Mouse (Mus musculus): ENCODE measurements around the gene Ptprr. TPM values are rescaled to one million over a fixed set of nuclear protein-coding genes. Genes with fewer than 3 reads are reported as not detected.

Gene Ptprr
- polyA plus RNA-seq, 1 experiment from 2014 or later, result 2.2 TPM

DNA sequence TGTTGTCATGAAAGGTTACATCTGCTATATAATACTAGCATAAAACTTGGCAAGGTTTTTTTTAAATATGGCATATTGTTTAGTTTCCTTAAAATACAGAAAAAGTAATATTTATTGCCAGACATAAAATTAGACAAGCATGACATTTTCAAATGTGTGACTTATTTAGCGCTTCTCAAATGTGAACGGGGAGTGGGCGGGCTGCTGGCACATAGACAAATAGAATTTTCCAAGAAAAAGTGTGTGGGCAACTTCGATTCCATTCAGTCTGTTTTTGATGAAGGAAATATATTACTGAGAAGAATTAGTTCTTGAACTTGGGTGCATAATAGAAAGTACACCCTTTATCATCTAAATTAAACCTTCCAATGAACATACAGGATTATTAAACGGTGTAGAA lies 164.2 kb downstream of the Ptprr start:
- Histone ChIP-seq H3K27ac (no peak overlapping the region), H3K4me1 (replicated peaks; ENCODE audit: insufficient read depth, low read length) (no peaks in the 10 kb centered on the region), H3K4me3 (replicated peaks; ENCODE audit: low read depth, low read length) (no peak overlapping the region), H3K4me2 (ENCODE audit: low read length) (no peak overlapping the region), H3K9me3 (replicated peaks; ENCODE audit: low read length) (no peaks in the 10 kb centered on the region), H3K9ac (ENCODE audit: low read depth, low read length) (no peak overlapping the region), H3K27me3 (ENCODE audit: insufficient read depth, low read length) (no peaks in the 10 kb centered on the region), H3K36me3 (ENCODE audit: insufficient read depth, low read length) (no peaks in the 10 kb centered on the region)
- no peak for ATAC-seq (replicated peaks; ENCODE audit: low FRiP score, low read depth)
- 67% methylated on average over 5 of the region's 5 CpGs for WGBS
- no peak for DNase-seq (ENCODE audit: low spot score)
- no peak for TF ChIP-seq CTCF (IDR thresholded peaks at IDR 0.05; ENCODE audit: low read depth)

DNA sequence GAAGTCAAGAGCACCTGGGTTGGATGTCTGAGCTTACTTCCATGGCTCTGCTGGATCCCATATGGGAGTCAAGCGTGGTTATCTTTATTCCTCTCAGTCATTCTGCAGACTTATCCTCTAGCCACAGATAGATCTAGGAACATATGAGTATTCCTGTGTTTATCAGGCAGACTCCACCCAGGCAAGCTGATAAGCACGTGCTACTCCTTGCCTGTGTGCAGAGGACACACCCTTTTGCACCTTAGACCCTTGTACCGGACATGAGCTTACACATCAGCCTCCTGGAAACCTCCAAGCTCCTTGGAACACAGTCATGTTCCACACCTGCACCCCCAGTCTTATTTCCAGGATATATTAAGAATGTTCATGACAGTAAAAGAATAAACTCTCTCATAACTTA lies 165.2 kb downstream of the Ptprr start:
- no peak overlapping the region for H3K4me3 ChIP-seq (replicated peaks; ENCODE audit: low read depth, low read length)
- WGBS, result 69% methylated on average over 3 of the region's 3 CpGs
- no peak overlapping the region for H3K9ac ChIP-seq (ENCODE audit: low read depth, low read length)
- H3K27me3 ChIP-seq (ENCODE audit: insufficient read depth, low read length), result no peaks in the 10 kb centered on the region
- H3K4me2 ChIP-seq (ENCODE audit: low read length), result no peak overlapping the region
- no peak for TF ChIP-seq CTCF (IDR thresholded peaks at IDR 0.05; ENCODE audit: low read depth)
- DNase-seq (ENCODE audit: low spot score) (no peak), ATAC-seq (replicated peaks; ENCODE audit: low FRiP score, low read depth) (no peak)
- no peak overlapping the region for H3K27ac ChIP-seq
- H3K36me3 ChIP-seq (ENCODE audit: insufficient read depth, low read length), result no peaks in the 10 kb centered on the region
- H3K9me3 ChIP-seq (replicated peaks; ENCODE audit: low read length), result no peaks in the 10 kb centered on the region
- no peaks in the 10 kb centered on the region for H3K4me1 ChIP-seq (replicated peaks; ENCODE audit: insufficient read depth, low read length)

DNA sequence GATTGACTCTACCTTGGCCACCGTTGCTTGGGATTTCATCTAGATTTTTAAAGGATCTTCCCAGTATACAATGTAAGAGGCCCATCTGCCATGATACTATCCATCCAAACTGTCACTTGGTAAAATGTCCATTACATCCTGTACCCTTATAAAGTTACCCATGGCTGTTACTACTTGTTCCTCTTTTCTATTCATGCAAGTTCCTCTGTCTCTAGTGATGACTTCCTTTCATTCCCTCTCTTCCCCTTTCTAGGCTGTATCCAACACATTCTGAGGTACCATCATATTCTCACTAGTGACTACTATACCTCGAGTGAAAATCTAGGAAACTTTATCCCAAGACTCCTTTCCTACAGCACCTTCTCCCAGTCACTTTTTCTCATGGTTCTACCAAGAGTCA lies 173.7 kb downstream of the Ptprr start:
- H3K9ac ChIP-seq (ENCODE audit: low read depth, low read length), result no peak overlapping the region
- no peaks in the 10 kb centered on the region for H3K27me3 ChIP-seq (ENCODE audit: insufficient read depth, low read length)
- no peak overlapping the region for H3K27ac ChIP-seq
- 0 out of 2 replicates have a peak, but pooled peaks cover 7% of the 10 kb centered on the region for H3K4me1 ChIP-seq (replicated peaks; ENCODE audit: insufficient read depth, low read length)
- no peak for TF ChIP-seq CTCF (IDR thresholded peaks at IDR 0.05; ENCODE audit: low read depth)
- DNase-seq (ENCODE audit: low spot score), result no peak
- H3K4me2 ChIP-seq (ENCODE audit: low read length), result no peak overlapping the region
- whole genome bisulfite sequencing, result 83% methylated on average over 2 of the region's 2 CpGs
- ATAC-seq (replicated peaks; ENCODE audit: low FRiP score, low read depth), result no peak
- no peaks in the 10 kb centered on the region for H3K9me3 ChIP-seq (replicated peaks; ENCODE audit: low read length)
- no peak overlapping the region for H3K4me3 ChIP-seq (replicated peaks; ENCODE audit: low read depth, low read length)
- no peaks in the 10 kb centered on the region for H3K36me3 ChIP-seq (ENCODE audit: insufficient read depth, low read length)

- H3K4me2 ChIP-seq (ENCODE audit: low read length), result no peak overlapping the region
- no peak overlapping the region for H3K4me3 ChIP-seq (replicated peaks; ENCODE audit: low read depth, low read length)
- H3K27me3 ChIP-seq (ENCODE audit: insufficient read depth, low read length), result no peaks in the 10 kb centered on the region
- H3K4me1 ChIP-seq (replicated peaks; ENCODE audit: insufficient read depth, low read length), result 0 out of 2 replicates have a peak, but pooled peaks cover 7% of the 10 kb centered on the region
- DNase-seq (ENCODE audit: low spot score) (no peak), ATAC-seq (replicated peaks; ENCODE audit: low FRiP score, low read depth) (no peak)
- no peak overlapping the region for H3K27ac ChIP-seq
- no peak for TF ChIP-seq CTCF (IDR thresholded peaks at IDR 0.05; ENCODE audit: low read depth)
- H3K36me3 ChIP-seq (ENCODE audit: insufficient read depth, low read length), result no peaks in the 10 kb centered on the region
- no peak overlapping the region for H3K9ac ChIP-seq (ENCODE audit: low read depth, low read length)
- H3K9me3 ChIP-seq (replicated peaks; ENCODE audit: low read length), result no peaks in the 10 kb centered on the region
- 51% methylated on average over 8 of the region's 8 CpGs for WGBS
Measured at GRCm38 (mm10) chr10:116192293-116192692, 174.3 kb downstream of the Ptprr start.

DNA sequence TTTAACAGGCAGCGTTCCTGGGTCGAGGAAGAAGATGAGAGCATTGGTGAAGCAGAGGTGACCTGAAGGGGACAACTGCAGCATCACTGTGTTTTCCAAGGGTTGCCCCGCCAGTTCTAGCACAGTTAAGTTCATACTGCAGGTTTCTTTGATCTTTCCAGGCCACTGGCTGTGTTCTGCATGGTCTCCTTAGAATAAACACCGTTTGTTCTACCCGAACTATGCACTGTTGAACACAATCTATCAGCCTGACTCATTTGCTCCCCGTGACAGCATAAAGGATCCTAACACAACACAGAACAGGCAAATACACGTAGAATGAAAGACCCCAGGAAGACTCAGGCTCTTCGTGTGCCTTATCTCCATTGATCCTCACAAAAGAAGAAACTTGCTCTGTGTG lies 176.4 kb downstream of the Ptprr start:
- TF ChIP-seq CTCF (IDR thresholded peaks at IDR 0.05; ENCODE audit: low read depth), result no peak
- Histone ChIP-seq H3K4me2 (ENCODE audit: low read length) (no peak overlapping the region), H3K9ac (ENCODE audit: low read depth, low read length) (no peak overlapping the region), H3K4me1 (replicated peaks; ENCODE audit: insufficient read depth, low read length) (0 out of 2 replicates have a peak, but pooled peaks cover 7% of the 10 kb centered on the region), H3K36me3 (ENCODE audit: insufficient read depth, low read length) (no peaks in the 10 kb centered on the region), H3K27ac (no peak overlapping the region), H3K9me3 (replicated peaks; ENCODE audit: low read length) (no peaks in the 10 kb centered on the region), H3K4me3 (replicated peaks; ENCODE audit: low read depth, low read length) (no peak overlapping the region), H3K27me3 (ENCODE audit: insufficient read depth, low read length) (no peaks in the 10 kb centered on the region)
- 33% methylated on average over 8 of the region's 8 CpGs for WGBS
- no peak; the same call in 1 of the 2 replicates for ATAC-seq (replicated peaks; ENCODE audit: low FRiP score, low read depth)
- peak; percentile 43 for DNase-seq (ENCODE audit: low spot score)

DNA sequence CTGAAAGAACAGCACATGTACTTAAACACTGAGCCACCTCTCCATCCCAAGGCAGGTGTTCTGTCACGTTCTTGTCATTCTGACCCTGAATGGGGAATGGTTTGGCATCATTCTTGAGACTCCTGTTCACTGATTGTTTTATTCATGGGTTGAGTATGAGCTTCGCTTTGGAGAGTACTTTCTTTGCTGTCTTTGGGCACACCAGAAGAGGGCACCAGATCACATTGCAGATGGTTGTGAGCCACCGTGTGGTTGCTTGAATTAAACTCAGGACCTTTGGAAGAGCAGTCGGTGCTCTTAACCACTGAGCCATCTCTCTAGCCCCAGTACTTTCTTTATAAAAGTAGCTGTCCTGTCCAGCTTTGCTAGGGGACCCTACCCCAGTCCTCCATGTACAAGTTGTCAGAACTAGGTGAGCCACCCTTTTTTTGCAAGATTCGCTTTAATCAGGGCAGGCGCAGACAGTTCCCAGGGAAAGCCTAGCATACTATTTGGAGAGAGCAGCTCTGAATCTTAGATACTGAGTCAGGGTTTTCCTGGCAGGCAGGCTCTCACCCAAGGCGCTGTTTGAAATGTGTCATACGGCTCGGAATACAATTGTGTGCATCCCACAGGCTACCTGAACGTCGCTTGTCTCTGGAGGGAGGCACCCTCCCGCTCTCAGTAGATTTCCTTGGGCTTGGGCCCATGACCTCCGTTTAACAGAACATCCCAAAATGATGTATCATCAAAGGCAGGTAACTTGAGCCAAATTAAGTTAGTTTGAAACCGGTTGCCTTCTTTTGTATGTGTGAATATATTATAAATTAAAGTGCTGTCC lies 178.8 kb downstream of the Ptprr start:
- ATAC-seq (replicated peaks; ENCODE audit: low FRiP score, low read depth) (no peak), DNase-seq (ENCODE audit: low spot score) (no peak)
- Histone ChIP-seq H3K4me2 (ENCODE audit: low read length) (no peak overlapping the region), H3K36me3 (ENCODE audit: insufficient read depth, low read length) (no peaks in the 10 kb centered on the region), H3K9me3 (replicated peaks; ENCODE audit: low read length) (no peaks in the 10 kb centered on the region), H3K4me3 (replicated peaks; ENCODE audit: low read depth, low read length) (no peak overlapping the region), H3K27ac (no peak overlapping the region), H3K27me3 (ENCODE audit: insufficient read depth, low read length) (no peaks in the 10 kb centered on the region), H3K9ac (ENCODE audit: low read depth, low read length) (no peak overlapping the region), H3K4me1 (replicated peaks; ENCODE audit: insufficient read depth, low read length) (0 out of 2 replicates have a peak, but pooled peaks cover 7% of the 10 kb centered on the region)
- WGBS, result 25% methylated on average over 14 of the region's 14 CpGs
- TF ChIP-seq CTCF (IDR thresholded peaks at IDR 0.05; ENCODE audit: low read depth), result peak; percentile 65

Measured in kidney, postnatal 0 days (tissue).